Mouse (Mus musculus) ES-E14 (cell line): ENCODE measurements around the gene Heatr4.

ENCODE experiments used
- MAFK ChIP-seq: IDR thresholded peaks from 2 replicates; pipeline ENCODE4 v1.6.1; 2014; ENCODE audit warnings: mild to moderate bottlenecking, low read depth, low read length, inconsistent platforms; ENCODE audit not compliant: insufficient read depth
- ZC3H11A ChIP-seq: IDR thresholded peaks from 2 replicates; pipeline ENCODE4 v1.6.1; 2012; ENCODE audit warnings: low read depth, mild to moderate bottlenecking, inconsistent platforms, low read length, borderline replicate concordance
- ZNF384 ChIP-seq: IDR thresholded peaks from 2 replicates; pipeline ENCODE4 v1.6.1; 2012; ENCODE audit warnings: low read depth, low read length, inconsistent platforms

DNA sequence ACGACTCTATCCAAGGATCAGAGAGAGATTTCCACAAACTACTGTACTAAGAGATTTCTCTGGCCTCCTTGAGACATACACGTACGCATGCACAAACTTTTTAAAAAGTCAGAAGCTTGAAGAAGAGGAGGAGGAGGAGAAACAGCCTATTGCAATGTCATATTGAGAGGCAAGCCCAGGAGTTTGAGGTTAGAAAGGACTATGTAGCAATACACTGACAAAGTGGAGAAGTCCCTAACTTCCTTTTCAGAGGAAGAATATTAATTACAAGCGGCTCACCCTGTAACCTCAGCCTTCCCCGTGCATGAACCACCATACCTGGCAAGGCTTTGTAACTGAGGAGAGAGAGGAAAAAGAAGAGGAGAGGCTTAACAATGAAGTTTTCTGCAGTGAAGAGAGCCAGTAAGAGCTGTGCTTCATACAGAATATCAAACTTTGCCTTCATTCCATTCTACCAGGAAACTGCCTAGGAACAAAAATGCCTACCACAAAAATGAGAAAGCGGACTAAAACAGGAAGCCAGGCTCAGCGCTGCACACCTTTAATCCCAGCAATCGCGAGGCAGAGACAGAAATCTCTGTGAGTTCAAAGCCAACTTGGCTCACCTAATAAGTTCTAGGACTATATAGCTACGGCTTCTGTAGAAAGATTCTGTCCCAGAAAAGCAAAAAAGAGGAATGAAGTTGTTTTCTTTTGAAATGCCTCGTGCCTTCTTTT is 34.7 kb downstream of the Heatr4 start:
- TF ChIP-seq MAFK = no peak
- TF ChIP-seq ZC3H11A = no peak
- no peak for TF ChIP-seq ZNF384
